Mouse (Mus musculus) spleen, adult 12 weeks (tissue): ENCODE measurements around the gene Celf2.
"Not testable (repeated sequence)": the region's sequence is repeated elsewhere in the genome, so short reads cannot be mapped to it uniquely, and the experiment has no call there.

Experiments used
- DNase-seq: peaks from one replicate; pipeline ENCODE4 v3.0.0; 2022; ENCODE audit warnings: low spot score

Celf2 gene

DNA sequence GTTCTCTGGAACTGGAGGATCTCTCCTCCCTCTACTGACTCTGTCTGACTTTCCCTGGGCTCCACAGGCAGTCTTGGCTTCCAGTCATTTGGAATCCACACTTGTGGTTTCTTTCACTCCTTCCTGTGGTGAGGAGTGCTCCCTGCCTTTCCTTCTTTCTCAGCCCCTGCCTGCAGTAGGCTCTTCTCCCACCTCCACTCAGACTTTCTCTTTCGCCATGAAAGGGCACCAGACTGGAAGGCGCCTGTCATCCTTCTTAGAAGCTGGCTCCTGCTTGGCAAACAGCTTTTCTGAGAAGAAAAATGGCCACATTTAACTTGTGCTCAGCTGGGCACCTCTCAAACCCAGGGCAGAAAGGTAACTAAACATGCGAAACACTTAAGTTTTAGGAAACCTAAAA lies 915.2 kb downstream of the Celf2 start:
- no peak for DNase-seq

DNA sequence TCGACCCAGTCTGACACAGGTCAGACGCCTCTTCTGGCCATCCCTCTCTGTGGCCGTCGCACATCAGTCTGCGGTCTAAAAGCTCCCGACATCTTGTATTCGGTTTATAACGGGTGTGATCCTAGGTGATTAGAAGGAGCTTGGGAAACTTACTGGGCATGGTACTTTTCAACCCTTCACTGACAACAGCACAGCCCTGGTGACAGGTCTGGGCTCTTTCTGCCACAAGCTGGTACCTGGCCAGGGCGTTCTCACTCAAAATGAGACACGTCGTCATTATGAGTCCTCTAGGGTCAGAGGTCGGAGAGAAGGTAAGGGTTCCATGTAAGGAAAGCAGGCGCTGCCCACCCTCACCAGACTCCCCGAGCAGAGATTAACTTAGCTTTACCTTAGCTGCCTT lies 915.6 kb downstream of the Celf2 start:
- DNase-seq: no peak

DNA sequence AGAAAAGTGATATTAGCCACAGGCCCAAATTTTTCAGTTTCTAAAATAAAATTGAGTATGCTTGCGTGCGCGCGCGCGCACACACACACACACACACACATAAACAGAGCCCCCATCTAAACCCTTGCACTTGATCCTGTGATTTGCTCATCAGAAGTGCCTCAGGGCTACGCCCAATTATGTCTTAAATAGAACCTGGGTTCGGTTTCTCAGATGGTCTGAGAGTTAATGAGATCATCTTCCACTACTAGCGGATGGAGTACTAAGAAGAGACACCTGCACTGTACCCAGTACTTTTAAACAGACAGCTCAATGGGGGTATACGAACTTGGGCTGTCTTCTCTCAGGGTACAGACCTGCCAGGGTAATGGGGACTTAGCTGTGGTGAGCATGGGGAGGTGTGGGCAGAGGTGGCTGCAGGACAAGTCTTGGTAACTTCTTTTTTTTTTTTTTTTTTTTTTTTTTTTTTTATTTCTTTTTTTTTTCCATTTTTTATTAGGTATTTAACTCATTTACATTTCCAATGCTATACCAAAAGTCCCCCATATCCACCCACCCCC lies 923.2 kb downstream of the Celf2 start:
- no peak for DNase-seq

DNA sequence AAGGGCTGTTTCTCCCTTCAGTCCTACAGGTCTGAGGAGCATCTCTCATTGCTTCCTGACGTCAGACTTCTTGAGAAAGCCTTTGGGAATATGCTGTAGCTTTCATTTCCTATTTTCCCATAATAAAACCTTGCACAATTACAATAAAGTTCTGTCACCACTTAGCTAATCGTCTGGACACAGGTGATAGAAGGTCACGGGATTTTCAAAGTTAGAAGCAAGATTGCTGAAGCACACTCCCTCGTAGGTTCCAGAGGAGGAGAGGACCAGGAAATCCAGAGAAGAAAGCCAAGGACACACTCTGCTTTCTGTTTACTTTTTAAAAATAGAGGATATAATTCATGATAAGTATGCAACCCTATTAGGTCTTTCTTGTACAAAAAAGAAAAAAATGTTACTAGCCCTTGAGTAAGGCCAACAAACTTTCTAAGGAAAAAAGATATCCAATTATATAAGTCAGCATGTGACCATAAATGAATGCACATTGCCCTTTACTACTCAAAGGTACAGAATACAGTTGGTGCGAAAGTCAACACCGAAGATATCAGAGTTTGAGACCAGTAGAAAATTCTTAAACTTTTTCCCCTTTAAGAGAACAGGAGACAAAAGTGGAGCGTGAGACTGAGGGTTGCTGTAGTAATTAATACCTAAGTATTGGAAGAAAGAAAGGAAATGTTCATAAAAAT lies 924.2 kb downstream of the Celf2 start:
- DNase-seq: no peak

DNA sequence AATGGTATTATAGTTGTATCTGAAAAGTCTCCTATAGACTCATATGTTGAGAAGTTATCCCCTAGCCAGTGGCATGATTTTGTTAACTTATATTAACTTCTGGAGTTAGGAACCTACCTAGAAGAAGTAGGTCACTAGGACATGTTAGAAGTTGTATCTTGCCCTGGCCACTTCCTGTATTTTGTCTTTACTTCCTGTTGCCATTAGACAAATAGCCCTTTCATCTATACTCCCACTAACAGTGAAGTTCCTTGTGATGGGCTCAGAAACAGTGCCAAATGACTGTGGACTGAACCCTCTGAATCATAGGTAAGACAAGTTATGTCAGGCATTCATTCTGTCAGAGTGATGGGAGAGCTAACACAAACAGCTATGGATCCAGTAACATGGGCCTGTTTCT lies 926.7 kb downstream of the Celf2 start:
- no peak for DNase-seq

DNA sequence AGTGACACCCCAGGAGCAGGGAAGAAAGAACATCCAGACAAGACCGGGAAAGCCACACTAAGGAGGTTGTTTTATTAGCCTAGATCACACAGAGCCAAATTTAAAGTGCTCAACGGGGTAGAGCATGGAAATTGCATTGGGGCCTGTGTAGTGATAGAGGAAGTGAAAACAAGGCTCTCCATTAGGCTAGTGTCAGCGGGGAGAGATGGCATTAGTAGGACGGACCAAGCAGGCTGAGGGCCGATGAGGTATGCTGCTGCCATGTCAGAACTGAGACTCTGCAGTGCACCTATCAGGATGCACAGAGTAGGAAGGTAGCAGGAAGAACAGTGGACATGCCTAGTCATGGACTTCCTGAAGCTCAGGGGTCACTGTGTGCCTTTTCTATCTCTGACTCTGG lies 929.3 kb downstream of the Celf2 start:
- no peak for DNase-seq

DNA sequence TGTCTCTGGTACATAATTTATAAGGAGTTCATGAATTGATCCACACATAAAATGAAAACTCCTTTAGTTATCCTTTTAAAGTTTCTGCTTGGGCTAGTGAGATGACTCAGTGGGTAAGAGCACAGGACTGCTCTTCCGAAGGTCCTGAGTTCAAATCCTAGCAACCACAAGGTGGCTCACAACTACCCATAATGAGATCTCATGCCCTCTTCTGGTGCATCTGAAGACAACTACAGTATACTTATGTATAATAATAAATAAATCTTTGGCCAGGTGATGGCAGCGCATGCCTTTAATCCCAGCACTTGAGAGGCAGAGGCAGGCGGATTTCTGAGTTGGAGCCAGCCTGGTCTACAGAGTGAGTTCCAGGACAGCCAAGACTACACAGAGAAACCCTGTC lies 934.0 kb downstream of the Celf2 start:
- DNase-seq: not testable (repeated sequence)

DNA sequence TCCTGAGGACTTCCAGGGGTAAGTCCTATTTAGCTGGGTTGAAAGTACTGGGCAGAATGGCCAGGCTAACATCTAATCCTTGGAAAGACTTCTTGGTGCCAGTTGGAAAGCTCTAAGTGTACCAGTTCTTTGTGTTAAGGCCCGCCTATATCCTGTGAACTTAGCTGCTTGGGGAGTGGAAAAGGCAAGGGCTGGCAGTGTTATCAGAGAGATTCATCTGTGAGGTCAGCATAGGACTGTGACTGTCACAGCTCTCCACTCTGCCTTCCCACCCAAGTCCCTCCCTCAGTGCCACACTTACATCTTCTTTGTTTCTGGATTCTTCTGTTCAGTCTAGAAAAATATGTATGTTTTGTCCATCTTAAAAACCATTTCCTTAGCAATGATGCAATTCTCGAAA lies 935.7 kb downstream of the Celf2 start:
- no peak for DNase-seq

DNA sequence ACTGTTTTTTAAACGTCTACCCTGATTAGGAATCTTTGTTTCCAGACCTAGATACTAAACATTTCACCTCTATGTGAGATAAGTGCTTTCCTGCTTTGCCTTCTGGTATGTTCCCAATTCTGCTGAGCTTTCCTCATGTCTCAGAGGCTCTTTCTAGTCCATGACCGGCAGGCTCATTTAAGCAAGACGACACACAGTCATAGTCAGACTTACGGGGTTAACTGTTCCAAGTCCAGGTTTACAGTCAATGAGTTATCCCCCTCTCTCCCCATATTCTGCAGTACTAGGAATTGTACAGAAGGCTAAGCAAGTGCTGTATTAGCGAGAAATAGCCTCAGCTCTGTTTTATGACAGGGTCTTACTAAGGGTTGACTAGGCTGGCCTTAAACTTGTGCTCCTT lies 936.4 kb downstream of the Celf2 start:
- DNase-seq: no peak

DNA sequence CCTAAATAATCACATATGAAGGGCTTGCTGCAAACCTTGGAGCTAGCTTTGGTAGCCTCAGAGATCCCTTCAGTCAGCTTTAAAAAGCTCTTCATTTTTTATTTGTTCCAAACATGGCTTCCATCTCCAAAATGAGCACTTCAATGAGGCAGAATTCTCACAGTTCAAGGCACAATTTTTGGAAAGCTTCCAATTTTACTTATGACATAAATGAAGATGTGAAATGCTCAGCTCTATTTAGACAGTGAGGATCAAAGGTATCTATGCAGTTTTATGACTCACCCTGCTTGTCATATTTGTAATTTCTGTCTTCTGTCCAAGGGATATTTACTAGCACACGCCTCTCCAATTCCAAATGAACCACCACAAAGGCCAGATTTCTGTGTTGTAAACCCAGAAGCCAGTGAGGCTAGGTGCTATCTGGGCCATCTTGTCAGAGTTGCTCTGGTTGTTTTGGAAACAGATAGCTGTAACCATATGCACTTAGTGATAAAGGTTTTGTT lies 940.3 kb downstream of the Celf2 start:
- no peak for DNase-seq

DNA sequence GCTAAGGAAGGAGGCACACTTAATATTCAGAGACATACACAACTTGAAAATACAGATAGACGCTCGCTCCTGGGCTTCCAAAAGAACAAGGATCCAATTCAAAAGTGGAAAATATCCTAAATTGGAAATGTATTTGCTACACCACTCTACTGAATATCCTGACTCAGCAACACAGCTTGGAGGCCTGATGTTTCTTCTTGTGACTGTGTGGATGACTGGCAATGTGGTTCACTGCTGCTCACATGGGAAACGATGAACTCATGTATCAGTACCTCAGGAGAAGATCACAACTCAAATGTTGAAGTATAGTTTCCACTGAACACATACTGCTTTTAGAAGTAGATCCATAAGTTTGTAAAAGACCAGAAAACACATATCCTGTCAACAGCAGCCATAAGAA lies 944.2 kb downstream of the Celf2 start:
- no peak for DNase-seq

DNA sequence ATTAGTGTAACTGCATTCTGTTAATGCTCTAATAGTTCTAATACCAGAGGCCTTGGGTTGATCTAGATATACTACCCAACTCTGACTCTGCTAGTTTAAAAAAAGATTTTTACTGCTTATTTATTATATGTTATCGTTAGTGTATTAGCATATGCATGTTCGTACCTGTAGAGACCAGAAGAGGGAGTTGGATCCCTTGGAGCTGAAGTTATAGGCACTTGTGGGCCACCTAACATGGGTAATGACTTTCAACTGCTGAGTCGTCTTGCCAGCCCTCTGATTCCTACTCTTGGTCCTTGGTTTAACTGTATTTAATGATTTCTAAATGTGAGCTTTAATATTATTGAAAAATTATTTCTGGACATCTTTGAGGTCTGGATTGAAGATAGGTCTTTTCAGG lies 948.0 kb downstream of the Celf2 start:
- no peak for DNase-seq

DNA sequence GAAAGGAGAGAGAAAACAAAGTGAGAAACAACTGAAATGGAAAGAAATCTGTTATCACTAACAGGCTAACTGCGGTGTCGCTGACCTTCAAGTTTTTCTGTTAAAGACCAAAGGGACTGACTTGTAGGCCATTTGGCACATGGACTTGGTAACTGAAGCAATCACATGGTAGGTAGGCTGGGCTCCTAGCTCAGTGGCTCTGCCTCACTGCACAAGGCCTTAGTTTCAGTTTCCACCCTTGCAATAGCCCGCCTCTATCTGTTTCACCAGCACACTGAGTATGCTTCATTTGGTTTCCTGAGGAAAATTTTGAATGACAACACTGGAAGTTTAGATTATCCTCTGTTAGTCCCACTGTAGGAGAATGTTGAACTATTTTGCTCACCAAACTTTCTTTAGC lies 948.6 kb downstream of the Celf2 start:
- no peak for DNase-seq

DNA sequence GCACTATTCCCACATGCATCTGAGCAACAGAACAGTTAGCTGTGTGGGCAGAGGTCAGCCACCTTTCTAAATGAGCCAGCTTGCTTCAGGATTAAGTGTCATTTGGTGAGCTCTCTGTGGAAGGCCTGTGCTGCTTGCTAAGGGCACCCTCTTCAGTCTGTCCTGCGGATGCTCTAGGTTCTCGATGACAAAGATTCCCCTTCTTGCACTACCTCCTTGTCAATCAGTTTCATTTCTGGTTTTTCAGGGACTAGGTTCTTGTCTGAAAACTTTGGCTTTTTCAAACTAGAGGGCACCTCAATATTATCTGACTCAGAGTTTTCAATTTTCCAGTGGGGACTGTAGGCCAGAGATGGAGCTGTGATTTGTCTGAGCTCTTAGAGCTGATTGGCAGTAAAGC lies 949.8 kb downstream of the Celf2 start:
- DNase-seq: no peak

DNA sequence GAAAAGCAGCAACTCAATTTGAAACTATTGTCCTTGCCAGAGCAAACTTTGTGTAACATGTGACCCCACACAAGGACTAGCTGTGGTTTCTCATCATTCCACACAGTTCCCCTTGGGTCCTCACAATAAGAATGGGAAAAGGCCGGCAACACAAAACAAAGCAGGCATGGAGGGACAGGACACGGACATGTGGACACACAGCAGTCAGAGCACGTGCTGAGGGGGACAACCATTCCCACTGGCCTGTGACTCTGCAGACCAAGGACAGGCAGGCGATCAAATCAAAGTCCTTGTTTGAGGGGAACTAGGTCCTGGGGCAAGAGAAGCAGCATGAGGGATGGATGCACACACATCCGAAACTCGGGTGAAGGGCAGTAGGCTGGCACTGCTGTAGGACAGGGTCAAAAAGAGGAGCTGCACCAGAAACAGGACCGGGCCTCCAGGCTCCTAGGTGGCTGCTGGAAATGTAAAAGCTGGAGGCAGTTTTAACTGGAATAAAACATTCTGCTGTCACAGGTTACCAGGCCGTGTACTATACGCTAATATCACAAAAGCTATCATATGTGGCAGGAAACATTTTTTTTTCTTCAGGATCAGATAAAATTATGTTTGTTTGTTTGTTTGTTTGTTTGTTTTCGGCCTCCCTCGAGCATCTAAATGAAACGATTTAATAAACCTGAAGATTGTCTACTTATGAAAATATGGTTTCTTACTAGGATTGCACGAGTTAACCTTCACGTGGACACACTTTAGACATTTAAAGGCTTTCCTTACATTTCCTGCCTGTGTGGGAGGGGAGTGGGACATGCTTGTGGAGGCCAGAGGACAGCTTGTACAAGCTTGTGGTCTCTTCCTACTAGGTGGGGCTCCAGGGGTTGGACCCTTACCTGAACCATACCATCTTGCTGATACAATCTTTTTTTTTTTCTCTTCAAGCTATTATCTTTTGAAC lies 950.8 kb downstream of the Celf2 start:
- DNase-seq: no peak

DNA sequence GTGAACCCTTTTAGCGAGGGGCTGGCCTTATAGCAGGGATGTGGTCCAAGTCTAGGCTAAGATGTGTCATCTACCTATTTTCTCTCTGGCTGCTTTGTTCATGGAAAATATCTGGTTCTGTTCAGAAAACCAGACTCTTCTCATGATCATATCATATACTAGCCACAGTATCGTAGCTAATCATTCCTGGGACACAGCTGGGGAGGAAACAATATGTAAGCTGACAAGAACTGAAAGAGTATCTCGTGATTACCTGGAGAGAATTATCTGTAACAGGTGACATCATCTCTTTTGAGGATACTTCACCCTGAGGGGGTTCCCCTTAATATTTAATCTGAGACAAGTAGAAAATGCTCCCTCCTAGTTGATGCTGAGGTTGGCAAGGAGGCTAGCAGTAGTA lies 951.6 kb downstream of the Celf2 start:
- no peak for DNase-seq

DNA sequence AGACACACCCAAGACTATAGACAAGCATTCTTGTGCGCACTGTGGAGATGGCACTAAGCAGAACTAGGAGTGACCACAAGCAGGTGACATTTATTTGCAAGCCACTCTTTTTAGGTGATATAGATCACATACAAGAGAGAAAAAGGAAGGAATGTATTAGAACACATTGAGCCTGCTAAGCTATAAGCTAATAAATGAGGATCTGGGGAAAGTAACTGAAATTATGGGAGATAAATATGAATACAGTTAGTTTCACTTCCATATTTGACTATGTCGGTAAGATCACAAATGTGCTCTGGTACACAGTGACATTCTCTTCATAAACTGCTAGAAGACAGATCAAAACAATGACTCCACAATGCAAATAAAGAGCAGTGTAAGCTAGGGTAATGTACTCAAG lies 952.5 kb downstream of the Celf2 start:
- no peak for DNase-seq

DNA sequence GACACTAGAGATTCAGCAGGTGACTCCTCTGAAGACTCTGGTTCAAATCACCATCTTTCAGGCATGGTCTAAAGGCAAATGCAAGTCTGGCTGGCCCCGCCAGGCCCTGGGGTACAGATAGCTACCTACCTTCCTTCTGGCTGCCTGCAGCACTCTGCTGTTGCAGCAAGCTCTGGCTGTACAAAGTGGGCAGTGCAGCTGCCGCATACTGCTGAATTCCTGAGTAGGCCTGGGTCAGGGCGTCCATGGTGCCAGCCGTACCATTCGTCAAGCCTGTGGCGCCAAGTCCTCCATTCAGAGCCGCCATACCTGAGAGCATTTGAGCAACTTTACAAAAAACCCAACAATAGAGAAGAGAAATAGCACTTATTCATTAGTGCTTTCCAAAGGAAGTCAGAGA lies 955.7 kb downstream of the Celf2 start:
- no peak for DNase-seq

DNA sequence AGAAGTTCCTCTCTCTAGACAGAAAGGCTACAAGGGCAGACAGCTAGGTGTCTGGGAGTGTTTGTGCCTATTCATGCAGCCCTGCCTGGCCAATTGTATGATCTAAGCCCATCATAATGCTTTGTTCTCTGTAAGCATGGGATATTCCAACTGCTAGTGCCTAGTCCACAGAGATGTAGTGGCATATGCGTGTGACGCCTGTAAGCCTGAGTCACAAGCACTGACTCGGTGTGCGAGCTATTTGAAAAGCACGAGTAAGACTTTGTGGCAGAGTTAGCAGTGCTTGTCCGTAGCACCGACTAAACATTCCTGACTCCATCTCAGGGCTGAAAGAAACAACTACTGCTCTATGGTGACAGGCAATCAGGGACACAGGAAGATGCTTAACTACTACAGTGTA lies 960.1 kb downstream of the Celf2 start:
- no peak for DNase-seq

DNA sequence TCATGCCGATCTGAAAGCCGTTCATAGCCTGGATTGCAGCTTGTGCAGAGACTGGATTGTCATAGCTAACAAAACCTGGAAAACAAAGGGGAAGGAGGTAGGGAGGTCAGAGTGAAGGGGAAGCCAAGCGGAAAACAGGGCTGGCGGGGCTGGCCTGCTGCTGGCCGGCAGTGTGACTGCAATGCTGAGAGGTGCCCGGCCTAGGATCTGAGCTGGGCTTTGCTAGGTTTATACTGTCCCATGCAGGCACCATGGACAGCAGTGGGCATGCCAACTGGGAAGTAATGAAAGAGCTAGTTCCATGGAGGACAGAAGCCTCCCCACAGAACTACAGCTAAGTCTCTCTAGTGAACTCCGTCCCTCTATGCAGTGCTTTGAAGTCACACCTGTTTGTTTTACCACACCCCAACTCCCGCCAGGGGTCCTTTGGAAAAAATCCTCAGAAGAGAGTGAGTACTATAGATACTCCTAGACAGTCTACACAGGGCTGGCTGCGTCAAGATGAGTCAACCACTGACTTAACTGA lies 962.2 kb downstream of the Celf2 start:
- DNase-seq: no peak

DNA sequence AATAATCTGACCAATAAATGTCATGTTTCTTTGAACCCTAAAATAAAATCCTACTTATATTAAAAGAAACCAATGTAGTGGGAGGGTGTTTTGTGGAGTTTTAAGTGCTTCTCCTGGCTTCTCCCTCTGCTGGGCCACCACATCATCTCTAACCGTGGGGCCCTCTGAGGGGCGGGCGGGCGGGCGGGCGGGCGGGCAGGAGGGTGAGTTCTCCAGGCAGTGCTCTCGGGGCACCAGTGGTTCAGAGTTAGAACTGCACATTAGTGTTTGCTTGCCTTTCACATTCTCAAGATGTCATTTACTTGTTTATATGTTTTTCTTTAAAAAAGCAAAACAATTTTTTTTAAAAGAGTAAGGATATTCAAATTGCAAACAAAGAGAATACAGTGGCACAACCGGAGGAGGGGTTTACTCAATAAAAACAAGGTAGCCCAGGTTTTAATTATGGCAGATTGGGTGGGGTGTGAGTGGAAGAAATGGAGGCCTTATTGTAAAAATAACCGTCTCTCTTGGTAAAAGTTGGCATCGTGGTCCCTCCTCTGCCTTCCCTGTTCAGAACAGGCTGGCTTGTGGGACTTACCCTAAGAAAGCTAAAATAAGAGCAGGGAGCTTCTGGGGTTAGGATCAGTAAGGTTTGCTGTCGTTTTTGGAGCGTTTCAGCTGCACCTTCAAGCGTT lies 962.8 kb downstream of the Celf2 start:
- no peak for DNase-seq
